Mouse (Mus musculus): ENCODE results near the gene Oxct2a. TPM values are rescaled to one million over a fixed set of nuclear protein-coding genes. Genes with fewer than 3 reads are reported as not detected.
"Not testable (repeated sequence)": the region's sequence is repeated elsewhere in the genome, so short reads cannot be mapped to it uniquely, and the experiment has no call there.

Oxct2a gene
- polyA plus RNA-seq, 1 experiment from 2014 or later = not detected

DNA sequence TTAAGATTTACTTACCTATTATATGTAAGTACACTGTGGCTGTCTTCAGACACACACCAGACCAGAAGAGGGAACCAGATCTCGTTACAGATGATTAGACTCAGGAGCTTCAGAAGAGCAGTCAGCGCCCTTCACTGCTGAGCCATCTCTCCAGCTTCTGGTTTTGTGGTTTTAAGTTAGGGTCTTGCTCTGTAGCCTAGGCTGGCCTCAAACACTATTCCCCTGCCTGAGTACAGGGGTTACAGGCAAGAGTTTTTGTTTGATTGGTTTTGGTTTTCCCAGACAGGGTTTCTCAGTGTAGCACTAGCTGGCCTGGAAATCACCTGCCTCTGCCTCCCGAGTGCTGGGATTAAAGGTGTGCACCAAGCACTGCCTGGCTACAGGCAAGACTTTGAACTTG lies 31.0 kb downstream of the Oxct2a start:
- Histone ChIP-seq H3K9ac (replicated peaks; ENCODE audit: low read depth, low read length) (no peak overlapping the region), H3K36me3 (ENCODE audit: control insufficient read depth, insufficient read depth, low read length) (peaks cover 50% of the 10 kb centered on the region), H3K4me3 (ENCODE audit: low read depth, low read length) (no peak overlapping the region), H3K4me1 (ENCODE audit: control insufficient read depth, insufficient read depth, low read length) (no peaks in the 10 kb centered on the region), H3K9me3 (ENCODE audit: control insufficient read depth, low read length) (no peaks in the 10 kb centered on the region), H3K27me3 (ENCODE audit: control insufficient read depth, insufficient read depth, low read length) (no peaks in the 10 kb centered on the region), H3K4me2 (ENCODE audit: low read depth, low read length) (no peak overlapping the region), H3K27ac (ENCODE audit: low read depth, low read length) (no peak overlapping the region)
- ATAC-seq (ENCODE audit: low read depth) = no peak
- WGBS = 96% methylated on average over 3 of the region's 3 CpGs

GRCm38 (mm10) chr4:123289038-123289437 lies 34.4 kb downstream of the Oxct2a start:
- Histone ChIP-seq H3K27ac (ENCODE audit: low read depth, low read length) (no peak overlapping the region), H3K9ac (replicated peaks; ENCODE audit: low read depth, low read length) (no peak overlapping the region), H3K9me3 (ENCODE audit: control insufficient read depth, low read length) (no peaks in the 10 kb centered on the region), H3K4me2 (ENCODE audit: low read depth, low read length) (no peak overlapping the region), H3K4me1 (ENCODE audit: control insufficient read depth, insufficient read depth, low read length) (peaks cover 22% of the 10 kb centered on the region), H3K27me3 (ENCODE audit: control insufficient read depth, insufficient read depth, low read length) (no peaks in the 10 kb centered on the region), H3K36me3 (ENCODE audit: control insufficient read depth, insufficient read depth, low read length) (peaks cover 42% of the 10 kb centered on the region), H3K4me3 (ENCODE audit: low read depth, low read length) (no peak overlapping the region)
- WGBS = 90% methylated on average over 12 of the region's 12 CpGs
- ATAC-seq (ENCODE audit: low read depth) = no peak

DNA sequence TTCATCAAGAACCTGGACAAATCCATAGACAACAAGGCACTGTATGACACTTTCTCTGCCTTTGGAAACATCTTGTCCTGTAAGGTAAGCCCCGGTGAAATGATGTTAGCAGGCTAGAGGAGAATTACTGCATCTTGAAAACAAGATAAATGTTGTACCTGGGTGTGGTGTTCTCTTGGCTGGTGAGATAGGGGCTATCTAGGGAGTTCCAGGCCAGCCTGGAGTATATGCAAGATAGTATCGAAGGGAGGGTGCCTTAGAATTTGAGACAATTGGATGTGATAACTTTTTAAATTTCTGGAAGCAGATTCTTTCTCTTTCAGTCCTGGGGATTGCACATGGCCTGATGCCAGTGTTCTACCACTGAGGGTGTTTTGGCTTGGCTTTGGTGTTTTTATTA lies 36.6 kb downstream of the Oxct2a start:
- Histone ChIP-seq H3K9ac (replicated peaks; ENCODE audit: low read depth, low read length) (no peak overlapping the region), H3K4me1 (ENCODE audit: control insufficient read depth, insufficient read depth, low read length) (peaks cover 25% of the 10 kb centered on the region), H3K27me3 (ENCODE audit: control insufficient read depth, insufficient read depth, low read length) (no peaks in the 10 kb centered on the region), H3K36me3 (ENCODE audit: control insufficient read depth, insufficient read depth, low read length) (peaks cover 26% of the 10 kb centered on the region), H3K9me3 (ENCODE audit: control insufficient read depth, low read length) (no peaks in the 10 kb centered on the region), H3K27ac (ENCODE audit: low read depth, low read length) (no peak overlapping the region), H3K4me3 (ENCODE audit: low read depth, low read length) (no peak overlapping the region), H3K4me2 (ENCODE audit: low read depth, low read length) (no peak overlapping the region)
- WGBS = 95% methylated on average over 2 of the region's 2 CpGs
- ATAC-seq (ENCODE audit: low read depth) = no peak

GRCm38 (mm10) chr4:123284731-123285624 lies 38.5 kb downstream of the Oxct2a start:
- no peak for ATAC-seq (ENCODE audit: low read depth)
- Histone ChIP-seq H3K27ac (ENCODE audit: low read depth, low read length) (no peak overlapping the region), H3K9ac (replicated peaks; ENCODE audit: low read depth, low read length) (0 out of 2 replicates have a peak overlapping the region, but pooled peaks have one; percentile 47), H3K27me3 (ENCODE audit: control insufficient read depth, insufficient read depth, low read length) (no peaks in the 10 kb centered on the region), H3K4me3 (ENCODE audit: low read depth, low read length) (no peak overlapping the region; the same call in 1 of the 2 replicates), H3K36me3 (ENCODE audit: control insufficient read depth, insufficient read depth, low read length) (peaks cover 14% of the 10 kb centered on the region), H3K4me2 (ENCODE audit: low read depth, low read length) (peak overlapping the region; percentile 90), H3K4me1 (ENCODE audit: control insufficient read depth, insufficient read depth, low read length) (peaks cover 25% of the 10 kb centered on the region), H3K9me3 (ENCODE audit: control insufficient read depth, low read length) (no peaks in the 10 kb centered on the region)
- WGBS = 86% methylated on average over 6 of the region's 6 CpGs

DNA sequence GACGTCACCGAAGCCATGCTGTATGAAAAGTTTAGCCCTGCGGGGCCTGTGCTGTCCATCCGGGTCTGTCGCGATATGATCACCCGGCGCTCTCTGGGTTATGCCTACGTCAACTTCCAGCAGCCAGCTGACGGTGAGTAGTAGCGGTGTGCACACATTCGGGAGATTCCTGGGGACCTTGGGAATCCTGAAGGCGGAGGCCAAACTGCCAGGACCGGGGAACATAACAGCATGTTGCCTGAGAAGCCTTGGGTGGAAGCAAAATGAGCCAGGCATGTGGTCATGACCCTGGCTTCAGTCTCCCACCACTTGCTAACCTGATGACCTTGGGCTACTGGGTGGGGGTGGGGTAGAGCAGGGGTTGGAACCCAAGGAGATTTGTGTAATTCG lies 39.8 kb downstream of the Oxct2a start:
- not testable (repeated sequence) for H3K9me3 ChIP-seq (ENCODE audit: control insufficient read depth, low read length); H3K27me3 ChIP-seq (ENCODE audit: control insufficient read depth, insufficient read depth, low read length); H3K36me3 ChIP-seq (ENCODE audit: control insufficient read depth, insufficient read depth, low read length); H3K27ac ChIP-seq (ENCODE audit: low read depth, low read length)
- ATAC-seq (ENCODE audit: low read depth) = peak; percentile 22
- under 1% methylated on average over 12 of the region's 15 CpGs for WGBS
- H3K4me3 ChIP-seq (ENCODE audit: low read depth, low read length) = peak overlapping the region; percentile 56
- peaks cover 25% of the 10 kb centered on the region for H3K4me1 ChIP-seq (ENCODE audit: control insufficient read depth, insufficient read depth, low read length)
- peak overlapping the region; percentile 47 for H3K9ac ChIP-seq (replicated peaks; ENCODE audit: low read depth, low read length)
- peak overlapping the region; percentile 90 for H3K4me2 ChIP-seq (ENCODE audit: low read depth, low read length)

DNA sequence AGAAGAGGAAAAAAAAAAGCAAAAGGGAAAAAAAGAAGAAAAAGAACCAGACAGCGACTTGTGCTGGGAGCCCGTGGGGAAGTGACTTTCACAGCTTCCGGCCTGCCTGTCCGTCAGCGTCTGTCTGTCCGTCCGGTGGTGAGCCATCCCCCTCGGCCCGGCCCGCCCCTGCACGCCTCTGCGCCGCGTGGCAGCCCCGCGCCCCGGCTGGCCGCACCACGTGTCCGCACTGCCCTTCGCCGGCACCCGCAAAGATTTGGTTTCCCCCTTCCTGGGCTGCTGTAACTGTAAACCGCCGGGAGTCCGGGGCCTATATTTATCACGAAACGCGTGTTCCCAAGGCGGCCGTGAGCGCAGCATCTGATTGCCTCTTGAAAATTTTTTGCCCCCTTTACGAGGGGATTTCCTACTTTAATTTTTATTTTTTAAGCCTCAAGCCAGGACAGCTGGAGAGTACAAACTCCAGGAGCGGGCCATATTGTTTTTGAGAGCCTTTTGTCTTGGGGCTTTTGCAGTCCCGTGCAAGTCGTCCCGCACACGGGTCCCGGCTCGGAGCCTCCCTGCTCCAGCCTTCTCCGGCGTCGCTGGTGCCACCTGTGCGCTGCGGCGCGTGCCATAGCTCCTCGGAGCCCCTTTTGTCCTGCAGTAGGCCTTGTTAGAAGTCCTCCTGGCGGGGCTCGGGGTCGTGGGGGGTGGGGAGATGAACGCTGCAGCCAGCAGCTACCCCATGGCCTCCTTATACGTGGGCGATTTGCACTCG lies 40.3 kb downstream of the Oxct2a start:
- peak overlapping the region; percentile 54 for H3K9ac ChIP-seq (replicated peaks; ENCODE audit: low read depth, low read length)
- not testable (repeated sequence) for H3K27ac ChIP-seq (ENCODE audit: low read depth, low read length); H3K9me3 ChIP-seq (ENCODE audit: control insufficient read depth, low read length); H3K36me3 ChIP-seq (ENCODE audit: control insufficient read depth, insufficient read depth, low read length); H3K27me3 ChIP-seq (ENCODE audit: control insufficient read depth, insufficient read depth, low read length)
- peaks cover 25% of the 10 kb centered on the region for H3K4me1 ChIP-seq (ENCODE audit: control insufficient read depth, insufficient read depth, low read length)
- peak overlapping the region; percentile 56 for H3K4me3 ChIP-seq (ENCODE audit: low read depth, low read length)
- peak; percentile 68 for ATAC-seq (ENCODE audit: low read depth)
- WGBS = under 1% methylated on average over 39 of the region's 55 CpGs
- H3K4me2 ChIP-seq (ENCODE audit: low read depth, low read length) = peak overlapping the region; percentile 90

- Histone ChIP-seq H3K27me3 (ENCODE audit: control insufficient read depth, insufficient read depth, low read length) (no peaks in the 10 kb centered on the region), H3K27ac (ENCODE audit: low read depth, low read length) (no peak overlapping the region), H3K9ac (replicated peaks; ENCODE audit: low read depth, low read length) (peak overlapping the region; percentile 54), H3K4me1 (ENCODE audit: control insufficient read depth, insufficient read depth, low read length) (peaks cover 25% of the 10 kb centered on the region), H3K4me2 (ENCODE audit: low read depth, low read length) (peak overlapping the region; percentile 90), H3K4me3 (ENCODE audit: low read depth, low read length) (peak overlapping the region; percentile 56), H3K36me3 (ENCODE audit: control insufficient read depth, insufficient read depth, low read length) (peaks cover under 1% of the 10 kb centered on the region; the same call in 1 of the 2 replicates), H3K9me3 (ENCODE audit: control insufficient read depth, low read length) (no peaks in the 10 kb centered on the region)
- peak; percentile 94 for ATAC-seq (ENCODE audit: low read depth)
- under 1% methylated on average over 25 of the region's 25 CpGs for WGBS
Observed at GRCm38 (mm10) chr4:123282500-123282899, 40.9 kb downstream of the Oxct2a start.

DNA sequence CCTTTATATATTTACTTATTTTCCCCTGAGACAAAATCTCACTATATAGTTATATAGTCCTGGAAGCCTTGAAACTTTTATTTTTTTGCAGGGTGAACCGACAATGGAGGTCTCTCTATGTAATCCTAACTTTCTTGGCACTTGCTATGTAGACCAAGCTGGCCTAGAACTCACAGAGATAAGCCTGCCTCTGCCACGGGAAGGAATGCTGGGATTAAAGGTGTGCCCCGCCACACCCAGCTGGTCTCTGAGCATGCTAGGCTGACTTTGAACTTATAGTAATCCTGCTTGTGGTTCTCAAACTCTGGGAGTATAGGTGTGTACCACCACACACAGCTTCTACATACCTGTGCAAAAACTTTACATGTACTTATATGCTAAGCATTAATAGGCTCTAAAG lies 43.3 kb downstream of the Oxct2a start:
- Histone ChIP-seq H3K36me3 (ENCODE audit: control insufficient read depth, insufficient read depth, low read length) (no peaks in the 10 kb centered on the region), H3K4me2 (ENCODE audit: low read depth, low read length) (no peak overlapping the region), H3K27me3 (ENCODE audit: control insufficient read depth, insufficient read depth, low read length) (no peaks in the 10 kb centered on the region), H3K9me3 (ENCODE audit: control insufficient read depth, low read length) (no peaks in the 10 kb centered on the region), H3K9ac (replicated peaks; ENCODE audit: low read depth, low read length) (no peak overlapping the region), H3K4me1 (ENCODE audit: control insufficient read depth, insufficient read depth, low read length) (peaks cover 14% of the 10 kb centered on the region), H3K27ac (ENCODE audit: low read depth, low read length) (no peak overlapping the region), H3K4me3 (ENCODE audit: low read depth, low read length) (no peak overlapping the region)
- ATAC-seq (ENCODE audit: low read depth) = no peak
- WGBS = 80% methylated on average over 3 of the region's 3 CpGs
